Mouse (Mus musculus): ENCODE results near the gene Kmt5b. TPM values are rescaled to one million over a fixed set of nuclear protein-coding genes. Genes with fewer than 3 reads are reported as not detected.

Gene Kmt5b
- total RNA-seq, 2 experiments from 2014 or later, result 50.7 to 52.3 TPM

- intact Hi-C loops (cut with DNase I), result loop anchor here (5.0 kb wide), 2 partner anchors 44 to 189 kb away; partner anchors contain the start of gene Ppp6r3
- no peak for DNase-seq (ENCODE audit: low spot score in 2 of 2)
Measured at GRCm38 (mm10) chr19:3766378-3766777, 843 bp upstream of the Kmt5b start.

GRCm38 (mm10) chr19:3767781-3768696 lies 818 bp downstream of the Kmt5b start:
- intact Hi-C loops (cut with DNase I), result loop anchor here (1.0 to 5.0 kb wide), 4 partner anchors 24 to 191 kb away; partner anchors contain the start of genes Chka and Ppp6r3

DNA sequence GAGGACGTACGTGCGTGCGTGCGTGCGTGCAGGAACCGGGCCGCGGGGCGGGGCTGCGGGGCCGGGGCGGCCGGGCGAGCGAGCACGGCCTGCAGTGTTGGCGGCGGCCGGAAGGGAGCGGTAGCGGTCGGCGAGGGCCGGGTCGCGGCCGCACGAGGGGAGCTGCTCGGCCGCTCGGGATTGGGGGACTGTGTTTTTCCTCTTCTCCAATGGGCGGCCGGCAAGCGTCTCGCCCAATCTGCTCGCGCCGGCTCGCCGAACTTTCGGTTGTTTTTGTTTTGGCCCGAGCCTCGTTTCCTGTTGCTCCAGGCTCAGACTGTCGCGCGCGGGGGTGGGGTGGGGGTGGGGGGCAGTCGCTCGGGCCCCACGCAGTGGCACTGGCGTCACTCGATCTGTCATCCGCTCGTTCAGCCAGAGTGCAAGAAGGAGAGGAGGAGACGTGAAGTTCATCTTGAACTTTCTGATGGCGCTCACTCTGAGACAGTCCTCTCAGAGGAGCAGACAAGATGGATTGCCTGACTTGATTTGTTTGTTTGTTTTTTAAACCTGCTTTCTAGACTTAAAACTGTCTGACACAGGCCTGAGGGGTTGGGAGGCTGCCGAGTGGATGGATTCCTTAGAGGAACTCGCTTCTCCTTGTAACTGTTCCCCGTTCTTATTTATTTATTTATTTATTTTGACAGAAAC lies 1.6 kb downstream of the Kmt5b start:
- intact Hi-C loops (cut with DNase I), result loop anchor here (1.0 to 5.0 kb wide), 3 partner anchors 25 to 192 kb away; partner anchors contain the start of gene Ppp6r3

More at GRCm38 (mm10) chr19:3767781-3768696, 818 bp downstream of the Kmt5b start:
- DNase-seq (ENCODE audit: low spot score in 2 of 2), result peak; percentile 82 to 87

DNA sequence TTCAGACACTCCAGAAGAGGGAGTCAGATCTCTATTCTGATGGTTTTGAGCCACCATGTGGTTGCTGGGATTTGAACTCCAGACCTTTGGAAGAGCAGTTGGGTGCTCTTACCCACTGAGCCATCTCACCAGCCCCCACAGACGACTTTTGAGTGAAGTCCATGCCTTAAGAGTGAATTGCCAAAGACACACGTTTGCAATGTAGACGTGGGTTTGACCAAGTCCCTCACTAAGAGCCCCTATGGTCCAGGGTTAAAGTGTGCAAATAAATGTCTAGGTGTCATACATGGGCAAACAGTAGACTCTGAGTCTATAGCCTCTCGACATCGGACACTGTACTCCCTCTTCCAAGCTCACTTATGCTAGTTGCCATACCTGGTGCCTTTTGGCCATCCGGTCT lies 2.3 kb downstream of the Kmt5b start:
- intact Hi-C loops (cut with DNase I), result loop anchor here (5.0 kb wide), 2 partner anchors 47 to 192 kb away; partner anchors contain the start of gene Ppp6r3

More for the DNA sequence above, 1.6 kb downstream of the Kmt5b start:
- peak; percentile 91 for DNase-seq (ENCODE audit: low spot score in 2 of 2)

DNA sequence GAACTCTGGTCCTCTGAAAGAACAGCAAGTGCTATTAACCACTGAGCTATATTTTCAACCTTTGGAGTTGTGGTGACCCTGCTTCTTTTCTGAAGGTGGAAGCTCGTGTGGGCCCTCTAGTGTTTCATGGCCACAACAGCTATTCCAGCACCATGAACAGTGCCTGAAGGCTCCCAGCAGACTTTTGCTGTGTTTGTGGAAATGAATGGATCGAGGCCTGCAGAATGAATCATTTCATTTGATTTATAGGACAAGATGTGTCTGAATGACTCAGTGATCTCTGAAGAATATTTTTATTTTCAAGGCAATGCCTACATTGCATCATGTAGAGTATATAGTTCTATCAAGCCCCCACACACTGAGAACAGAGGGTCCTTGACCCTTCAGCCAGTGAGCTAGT lies 6.9 kb downstream of the Kmt5b start:
- intact Hi-C loops (cut with DNase I), result no loop called here

More for the DNA sequence above, 2.3 kb downstream of the Kmt5b start:
- DNase-seq (ENCODE audit: low spot score in 2 of 2), result no peak

GRCm38 (mm10) chr19:3778713-3779112 lies 11.5 kb downstream of the Kmt5b start:
- DNase-seq (ENCODE audit: low spot score in 2 of 2), result no peak
- intact Hi-C loops (cut with DNase I), result no loop called here

More for the DNA sequence above, 6.9 kb downstream of the Kmt5b start:
- DNase-seq (ENCODE audit: low spot score in 2 of 2), result peak in 1 of 2 experiments; percentile 28

- no peak for DNase-seq (ENCODE audit: low spot score in 2 of 2)
- intact Hi-C loops (cut with DNase I), result no loop called here
Measured at GRCm38 (mm10) chr19:3790077-3790476, 22.9 kb downstream of the Kmt5b start.

- DNase-seq (ENCODE audit: low spot score in 2 of 2), result no peak
Measured at GRCm38 (mm10) chr19:3805526-3805925, 38.3 kb downstream of the Kmt5b start.

GRCm38 (mm10) chr19:3810536-3811233 lies 43.5 kb downstream of the Kmt5b start:
- no peak for DNase-seq (ENCODE audit: low spot score in 2 of 2)
- intact Hi-C loops (cut with DNase I), result no loop called here

More at GRCm38 (mm10) chr19:3805526-3805925, 38.3 kb downstream of the Kmt5b start:
- intact Hi-C loops (cut with DNase I), result no loop called here

DNA sequence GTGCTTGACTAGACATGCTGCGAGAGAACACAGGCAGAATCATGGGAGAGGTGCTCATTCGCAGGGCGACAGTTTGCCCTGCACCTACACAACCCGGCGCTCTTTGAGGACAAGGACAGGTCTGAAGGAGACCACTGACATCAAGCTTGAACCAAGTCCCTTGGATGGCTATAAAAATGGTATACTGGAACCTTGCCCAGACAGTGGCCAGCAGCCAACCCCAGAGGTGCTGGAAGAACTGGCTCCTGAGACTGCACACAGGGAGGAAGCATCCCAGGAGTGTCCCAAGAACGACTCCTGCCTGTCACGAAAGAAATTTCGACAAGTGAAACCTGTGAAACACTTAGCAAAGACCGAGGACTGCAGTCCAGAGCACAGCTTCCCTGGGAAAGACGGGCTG lies 47.2 kb downstream of the Kmt5b start:
- peak in 1 of 2 experiments; percentile 31 for DNase-seq (ENCODE audit: low spot score in 2 of 2)
- intact Hi-C loops (cut with DNase I), result no loop called here

DNA sequence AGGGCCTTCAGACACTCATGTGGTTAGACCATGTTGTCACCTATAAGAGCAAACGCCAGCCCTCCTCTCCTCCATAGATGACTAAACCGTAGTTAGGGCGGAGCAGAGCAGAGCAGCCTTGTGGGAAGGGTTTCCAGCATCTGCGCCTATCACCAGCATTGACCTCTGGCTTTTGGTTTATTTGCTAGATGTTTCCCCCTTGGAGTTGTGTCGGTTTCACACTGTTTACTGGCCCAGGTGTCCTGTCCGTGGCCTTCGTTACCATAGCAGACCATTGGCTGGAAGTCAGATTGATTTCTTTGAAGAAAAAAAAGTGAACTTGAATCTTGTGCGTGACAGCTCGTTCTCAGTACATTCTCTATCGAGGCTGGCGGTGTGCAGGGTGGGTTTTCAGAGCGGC lies 48.6 kb downstream of the Kmt5b start:
- DNase-seq (ENCODE audit: low spot score in 2 of 2), result no peak
- intact Hi-C loops (cut with DNase I), result no loop called here

GRCm38 (mm10) chr19:3819080-3819479 lies 51.9 kb downstream of the Kmt5b start:
- intact Hi-C loops (cut with DNase I), result no loop called here
- DNase-seq (ENCODE audit: low spot score in 2 of 2), result no peak

- intact Hi-C loops (cut with DNase I), result no loop called here
- no peak for DNase-seq (ENCODE audit: low spot score in 2 of 2)
Measured at GRCm38 (mm10) chr19:3819899-3820444, 52.8 kb downstream of the Kmt5b start.

GRCm38 (mm10) chr19:3825044-3825443 lies 57.8 kb downstream of the Kmt5b start:
- DNase-seq (ENCODE audit: low spot score in 2 of 2), result no peak
- intact Hi-C loops (cut with DNase I), result no loop called here

DNA sequence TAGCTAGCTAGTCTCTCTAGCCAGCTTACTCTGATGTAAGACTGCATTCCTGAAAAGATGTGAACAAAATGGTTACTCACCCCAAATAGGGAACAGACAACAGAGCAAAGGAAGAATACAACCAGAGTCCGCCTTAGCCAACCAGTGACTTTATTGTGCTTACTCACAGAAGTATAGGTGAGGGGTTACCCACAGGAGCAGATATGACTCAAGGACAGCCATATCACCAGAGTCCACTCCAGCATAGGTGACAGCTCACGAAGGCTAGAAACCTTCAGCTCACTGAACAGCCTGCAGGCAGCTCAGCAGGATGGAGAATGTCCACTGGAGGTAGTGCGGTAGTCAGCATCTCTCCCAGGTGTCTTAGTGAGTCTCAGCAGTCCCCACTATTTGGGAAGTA lies 62.6 kb downstream of the Kmt5b start:
- DNase-seq (ENCODE audit: low spot score in 2 of 2), result no peak
- intact Hi-C loops (cut with DNase I), result no loop called here

DNA sequence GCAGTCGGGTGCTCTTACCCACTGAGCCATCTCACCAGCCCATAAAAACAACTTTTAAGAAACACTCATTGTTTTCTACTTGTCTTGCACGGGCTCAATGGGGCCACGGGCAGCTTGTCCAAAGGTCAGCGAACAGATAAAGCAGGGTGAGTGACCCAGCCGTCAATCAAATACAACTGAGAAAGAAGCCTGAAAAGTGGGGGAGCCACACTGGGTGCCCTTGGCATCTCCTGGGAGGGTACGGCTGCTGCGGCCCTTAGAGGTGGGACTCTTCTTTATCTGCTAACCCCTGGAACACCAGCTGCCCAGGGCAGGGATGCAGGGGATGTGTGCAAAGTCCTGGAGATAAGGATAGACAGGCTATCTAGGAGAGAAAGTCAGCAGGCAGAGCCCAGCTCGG lies 64.5 kb downstream of the Kmt5b start:
- intact Hi-C loops (cut with DNase I), result no loop called here
- no peak for DNase-seq (ENCODE audit: low spot score in 2 of 2)

- DNase-seq (ENCODE audit: low spot score in 2 of 2), result no peak
Measured at GRCm38 (mm10) chr19:3832851-3833353, 65.7 kb downstream of the Kmt5b start.

DNA sequence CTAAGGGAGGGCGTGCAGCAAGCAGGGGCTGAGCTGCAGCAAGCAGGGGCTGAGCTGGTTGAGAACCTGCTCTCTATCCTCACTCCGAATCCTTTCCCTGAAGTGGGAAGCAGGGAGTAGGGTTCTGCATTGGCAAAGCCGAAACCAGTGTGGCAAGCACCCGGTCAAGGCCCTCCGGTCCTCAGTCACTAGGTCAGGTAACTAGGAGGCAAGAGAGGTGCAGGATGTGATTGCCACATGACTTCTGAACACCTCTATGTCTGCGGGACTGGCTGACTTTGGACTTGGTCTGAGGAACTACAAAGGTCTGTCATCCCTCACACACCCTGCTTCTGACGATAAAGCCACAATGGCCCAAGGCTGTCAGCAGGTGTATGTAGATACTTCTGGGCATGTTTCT lies 67.1 kb downstream of the Kmt5b start:
- DNase-seq (ENCODE audit: low spot score in 2 of 2), result no peak
- intact Hi-C loops (cut with DNase I), result no loop called here

More at GRCm38 (mm10) chr19:3832851-3833353, 65.7 kb downstream of the Kmt5b start:
- intact Hi-C loops (cut with DNase I), result no loop called here

DNA sequence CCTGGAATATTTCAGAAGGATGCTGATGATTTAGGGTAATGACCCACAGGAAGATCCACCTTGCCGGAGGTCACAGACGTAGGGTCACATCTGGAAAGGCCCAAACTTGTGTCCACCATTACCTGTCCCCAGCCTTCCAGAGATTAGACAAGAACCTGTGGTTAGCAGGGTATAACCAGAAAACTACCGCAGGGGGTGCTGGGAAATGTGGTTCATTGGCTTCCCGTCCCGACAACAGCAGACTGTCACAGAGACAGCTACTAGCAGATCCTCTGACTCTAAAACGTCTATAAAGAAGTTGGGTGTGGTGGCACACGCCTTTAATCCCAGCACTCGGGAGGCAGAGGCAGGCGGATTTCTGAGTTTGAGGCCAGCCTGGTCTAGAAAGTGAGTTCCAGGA lies 69.6 kb downstream of the Kmt5b start:
- DNase-seq (ENCODE audit: low spot score in 2 of 2), result no peak
- intact Hi-C loops (cut with DNase I), result no loop called here
